In the genomic region with DNA sequence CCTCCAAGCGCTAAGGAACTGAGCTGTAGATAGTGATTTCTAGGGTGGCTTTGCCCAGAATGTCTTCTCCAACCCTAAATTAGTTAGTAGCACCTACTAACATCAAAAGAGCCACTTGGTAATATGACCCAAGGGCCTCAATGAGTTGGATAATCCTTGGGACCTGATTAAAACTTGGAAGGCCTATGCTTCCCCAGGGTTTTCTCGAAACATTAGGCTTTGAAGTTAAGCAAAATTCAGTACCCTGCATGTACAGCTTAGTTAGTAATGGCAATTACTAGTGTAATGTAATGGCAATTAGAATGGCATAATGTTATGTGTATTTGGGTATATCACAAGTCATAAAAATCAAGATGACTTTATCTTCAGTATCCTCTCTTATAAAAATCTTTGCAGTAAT, we compare ENCODE assay signal across 20 mouse cellular contexts. TPM values are rescaled to one million over a fixed set of nuclear protein-coding genes. Genes with fewer than 3 reads are reported as not detected.
DNase-seq lines count a peak whose midpoint lies in the region; TF ChIP-seq lines count a peak whose summit lies in the region.
"Had no signal": no experiment of that assay in that cellular context is flagged by ENCODE, and none has a peak within 500 bp of the region (broad histone marks: within the 10 kb centered on the region; RNA-seq: fewer than 3 reads in every experiment).

TSS of gene Olfr983 (minus strand) at position 101 of the 400 bp plus-strand sequence.

- H3K27ac ChIP-seq in embryonic fibroblast, embryonic 13.5 days (ENCODE audit: insufficient read depth, low read length): 0 out of 2 replicates have a peak within 1 kb of the TSS, but pooled peaks have one; percentile 18

- no peak for DNase-seq in adipocyte (ENCODE audit: low spot score)
- DNase-seq: adrenal gland, adult 2 months; adrenal gland, adult 8-10 months; adrenal gland, postnatal 10 days; adrenal gland, postnatal 14 days; adrenal gland, postnatal 25 days; adrenal gland, postnatal 36 days; B cell, adult 2 months; cerebellum, adult 11 months; cerebellum, adult 11-12 months; cerebellum, adult 18-20 months; cerebellum, adult 2 months; cerebellum, adult 8-10 months had no signal

- no peak for TF ChIP-seq CTCF in embryonic fibroblast, embryonic 13.5 days (IDR thresholded peaks at IDR 0.05; ENCODE audit: borderline replicate concordance, insufficient read depth, low read length)

- H3K4me1 ChIP-seq in embryonic fibroblast, embryonic 13.5 days (ENCODE audit: control insufficient read depth, insufficient read depth, low read length): peaks cover 4% of the 10 kb centered on the region

- no peak for TF ChIP-seq POLR2A in embryonic fibroblast, embryonic 13.5 days (IDR thresholded peaks at IDR 0.05; ENCODE audit: low read depth, low read length)

- H3K4me3 ChIP-seq in embryonic fibroblast, embryonic 13.5 days (ENCODE audit: insufficient read depth, low read length): no peak within 1 kb of the TSS

RNA-seq across cellular contexts. Expression of gene Olfr983, which starts in this region (rescaled TPM):
- polyA plus RNA-seq in embryonic fibroblast, embryonic 13.5 days (2011; ENCODE audit: insufficient read length, low read depth, missing spikeins): not detected in 2 replicates
- polyA plus RNA-seq: activated CD4-positive, CD25-positive, alpha-beta regulatory T cell, adult 4 months; adrenal gland, adult 2 months; brain, embryonic 14.5 days; C2C12; CD4-positive, CD25-positive, alpha-beta regulatory T cell, adult 4 months; cerebellum, adult 2 months; G1E; Patski had no signal
